Mouse (Mus musculus) MEL (cell line): ENCODE measurements at regions not wholly inside any gene's neighbourhood (a gene's known extent, or its start where the extent isn't known, plus 50 kb on each side); places are given as distances from the start of the nearest gene placed in this dataset.
"Not testable (repeated sequence)": the region's sequence is repeated elsewhere in the genome, so short reads cannot be mapped to it uniquely, and the experiment has no call there.

Experiments
- DNase-seq: peaks from one replicate; pipeline ENCODE4 v3.0.0; 2011; ENCODE audit warnings: low read depth, low spot score
- H3K27ac ChIP-seq: 2 replicates; pipeline ENCODE4 v1.5.1; 2012; ENCODE audit warnings: low read depth, mild to moderate bottlenecking, control low read depth, low read length, moderate library complexity; ENCODE audit not compliant: control insufficient read depth
- H3K27me3 ChIP-seq, 2 experiments: fragments of 150-350 bp in 1 of 2; sonication (generic) in 1 of 2; 2 replicates each; pipeline ENCODE4 v1.6.1; 2012; ENCODE audit warnings: low read length in 2 of 2, mild to moderate bottlenecking in 2 of 2, improper control_type of control experiment in 1 of 2, moderate library complexity in 1 of 2; ENCODE audit not compliant: insufficient read depth in 2 of 2, control insufficient read depth in 1 of 2
- H3K36me3 ChIP-seq, 2 experiments: 2 replicates each; pipeline ENCODE4 v1.6.1; 2012 to 2014; ENCODE audit warnings: low read length in 2 of 2, improper control_type of control experiment in 1 of 2, inconsistent platforms in 1 of 2, mild to moderate bottlenecking in 1 of 2; ENCODE audit not compliant: insufficient read depth in 2 of 2, control insufficient read depth in 1 of 2
- H3K4me1 ChIP-seq, 2 experiments: fragments of 150-350 bp in 1 of 2; sonication (generic) in 1 of 2; 2 replicates each; pipeline ENCODE4 v1.6.1; 2012; ENCODE audit warnings: low read length in 2 of 2, improper control_type of control experiment in 1 of 2, mild to moderate bottlenecking in 1 of 2; ENCODE audit not compliant: insufficient read depth in 2 of 2, control insufficient read depth in 1 of 2
- H3K4me3 ChIP-seq, 2 experiments: fragments of 150-350 bp in 1 of 2; sonication (generic) in 1 of 2; 2 replicates each; pipeline ENCODE4 v1.5.1; 2012; ENCODE audit warnings: low read depth in 2 of 2, low read length in 2 of 2, mild to moderate bottlenecking in 2 of 2, moderate library complexity in 2 of 2, control low read depth in 1 of 2, improper control_type of control experiment in 1 of 2; ENCODE audit not compliant: control insufficient read depth in 1 of 2, insufficient read depth in 1 of 2
- H3K79me2 ChIP-seq: 2 replicates; pipeline ENCODE4 v1.6.1; 2012; ENCODE audit warnings: mild to moderate bottlenecking, low read length, moderate library complexity; ENCODE audit not compliant: control insufficient read depth, poor library complexity, insufficient read depth
- H3K9ac ChIP-seq: 2 replicates; pipeline ENCODE4 v1.6.1; 2012; ENCODE audit warnings: low read depth, mild to moderate bottlenecking, control low read depth, low read length, moderate library complexity; ENCODE audit not compliant: control insufficient read depth, poor library complexity, severe bottlenecking
- H3K9me3 ChIP-seq: fragments of 150-350 bp; sonication (generic); replicated peaks from 2 replicates; pipeline ENCODE4 v1.6.1; 2012; ENCODE audit warnings: mild to moderate bottlenecking, low read length, improper control_type of control experiment, moderate library complexity; ENCODE audit not compliant: insufficient read depth
- BHLHE40 ChIP-seq: IDR thresholded peaks from 2 replicates; pipeline ENCODE4 v1.6.1; 2012; ENCODE audit warnings: low read depth, mild to moderate bottlenecking, inconsistent platforms, low read length, improper control_type of control experiment, borderline replicate concordance
- CHD1 ChIP-seq: IDR thresholded peaks from 2 replicates; pipeline ENCODE4 v1.6.1; 2012; ENCODE audit warnings: low read depth, mild to moderate bottlenecking, inconsistent platforms, low read length, improper control_type of control experiment
- CHD2 ChIP-seq: IDR thresholded peaks from 2 replicates; pipeline ENCODE4 v1.6.1; 2011; ENCODE audit warnings: low read length, improper control_type of control experiment
- ELF1 ChIP-seq: IDR thresholded peaks from 2 replicates; pipeline ENCODE4 v1.6.1; 2014; ENCODE audit warnings: low read depth, mild to moderate bottlenecking, inconsistent platforms, low read length, improper control_type of control experiment, moderate library complexity
- EP300 ChIP-seq, 2 experiments: IDR thresholded peaks; 2 replicates each; pipeline ENCODE4 v1.6.1; 2011; ENCODE audit warnings: improper control_type of control experiment in 2 of 2, low read length in 2 of 2, low read depth in 1 of 2, mild to moderate bottlenecking in 1 of 2
- ETS1 ChIP-seq: IDR thresholded peaks from 2 replicates; pipeline ENCODE4 v1.6.1; 2012; ENCODE audit warnings: low read depth, mild to moderate bottlenecking, inconsistent platforms, low read length, improper control_type of control experiment, moderate library complexity
- GATA1 ChIP-seq: IDR thresholded peaks from 2 replicates; pipeline ENCODE4 v1.6.1; 2011; ENCODE audit warnings: low read depth, low read length, improper control_type of control experiment
- HCFC1 ChIP-seq: IDR thresholded peaks from 2 replicates; pipeline ENCODE4 v1.6.1; 2012; ENCODE audit warnings: low read depth, mild to moderate bottlenecking, inconsistent platforms, low read length, improper control_type of control experiment, moderate library complexity
- JUND ChIP-seq: IDR thresholded peaks from 2 replicates; pipeline ENCODE4 v1.6.1; 2011; ENCODE audit warnings: low read depth, mild to moderate bottlenecking, improper control_type of control experiment, low read length
- MXI1 ChIP-seq: IDR thresholded peaks from 2 replicates; pipeline ENCODE4 v1.6.1; 2011; ENCODE audit warnings: mild to moderate bottlenecking, low read depth, low read length, improper control_type of control experiment
- MYB ChIP-seq: IDR thresholded peaks from 2 replicates; pipeline ENCODE4 v1.6.1; 2011; ENCODE audit warnings: mild to moderate bottlenecking, low read depth, low read length, improper control_type of control experiment
- MYC ChIP-seq: IDR thresholded peaks from 2 replicates; pipeline ENCODE4 v1.6.1; 2011; ENCODE audit warnings: low read depth, mild to moderate bottlenecking, low read length, improper control_type of control experiment, moderate library complexity
- NELFE ChIP-seq: IDR thresholded peaks from 2 replicates; pipeline ENCODE4 v1.6.1; 2011; ENCODE audit warnings: low read depth, low read length, improper control_type of control experiment
- POLR2A ChIP-seq, 2 experiments: IDR thresholded peaks; 2 replicates each; pipeline ENCODE4 v1.6.1; 2011 to 2012; ENCODE audit warnings: low read length in 2 of 2, mild to moderate bottlenecking in 2 of 2, control low read depth in 1 of 2, improper control_type of control experiment in 1 of 2, low read depth in 1 of 2, moderate library complexity in 1 of 2; ENCODE audit not compliant: control insufficient read depth in 1 of 2, insufficient read depth in 1 of 2, poor library complexity in 1 of 2
- POLR2AphosphoS2 ChIP-seq: IDR thresholded peaks from 2 replicates; pipeline ENCODE4 v1.6.1; 2011; ENCODE audit warnings: low read length, improper control_type of control experiment
- POLR2AphosphoS5 ChIP-seq: IDR thresholded peaks from 2 replicates; pipeline ENCODE4 v1.6.1; 2012; ENCODE audit warnings: low read depth, borderline replicate concordance, mild to moderate bottlenecking, inconsistent platforms, low read length, moderate library complexity, mixed read lengths
- SIN3A ChIP-seq: IDR thresholded peaks from 2 replicates; pipeline ENCODE4 v1.6.1; 2012; ENCODE audit warnings: low read length, improper control_type of control experiment, inconsistent platforms
- SMC3 ChIP-seq: IDR thresholded peaks from 2 replicates; pipeline ENCODE4 v1.6.1; 2011; ENCODE audit warnings: low read depth, low read length, improper control_type of control experiment
- TBP ChIP-seq: IDR thresholded peaks from 2 replicates; pipeline ENCODE4 v1.8.0; 2011; ENCODE audit warnings: low read depth, low read length, improper control_type of control experiment
- TCF12 ChIP-seq: IDR thresholded peaks from 2 replicates; pipeline ENCODE4 v1.6.1; 2014; ENCODE audit warnings: low read depth, mild to moderate bottlenecking, inconsistent platforms, low read length, improper control_type of control experiment, moderate library complexity
- USF2 ChIP-seq, 2 experiments: IDR thresholded peaks; 2 replicates each; pipeline ENCODE4 v1.6.1; 2011 to 2012; ENCODE audit warnings: improper control_type of control experiment in 2 of 2, low read length in 2 of 2, borderline replicate concordance in 1 of 2, inconsistent platforms in 1 of 2, low read depth in 1 of 2, mild to moderate bottlenecking in 1 of 2; ENCODE audit not compliant: insufficient read depth in 1 of 2
- ZC3H11A ChIP-seq: IDR thresholded peaks from 2 replicates; pipeline ENCODE4 v1.6.1; 2012; ENCODE audit warnings: low read depth, mild to moderate bottlenecking, inconsistent platforms, low read length, improper control_type of control experiment
- ZMIZ1 ChIP-seq: IDR thresholded peaks from 2 replicates; pipeline ENCODE4 v1.6.1; 2012; ENCODE audit warnings: low read depth, mild to moderate bottlenecking, inconsistent platforms, low read length, improper control_type of control experiment, moderate library complexity
- ZNF384 ChIP-seq: IDR thresholded peaks from 2 replicates; pipeline ENCODE4 v1.6.1; 2012; ENCODE audit warnings: low read depth, mild to moderate bottlenecking, inconsistent platforms, low read length, improper control_type of control experiment

GRCm38 (mm10) chr12:97090577-97091214 is 1168.6 kb downstream of the Galc start:
- H3K79me2 ChIP-seq, result no peaks in the 10 kb centered on the region
- H3K27ac ChIP-seq, result no peak overlapping the region
- no peaks in the 10 kb centered on the region for H3K27me3 ChIP-seq
- no peak overlapping the region for H3K9ac ChIP-seq
- TF ChIP-seq HCFC1 (no peak), EP300 (IDR thresholded peaks at IDR 0.05; ENCODE audit: low read depth in 1 of 2, low read length in 2 of 2) (no peak), POLR2A (IDR thresholded peaks at IDR 0.05; ENCODE audit: control insufficient read depth in 1 of 2, insufficient read depth in 1 of 2, low read depth in 1 of 2, low read length in 2 of 2, poor library complexity in 1 of 2) (no peak), JUND (no peak), ELF1 (no peak), CHD2 (no peak), SMC3 (no peak), MYC (no peak), GATA1 (no peak), ZC3H11A (no peak), ZMIZ1 (no peak), USF2 (IDR thresholded peaks at IDR 0.05; ENCODE audit: borderline replicate concordance in 1 of 2, insufficient read depth in 1 of 2, low read depth in 1 of 2, low read length in 2 of 2) (no peak), BHLHE40 (no peak), MYB (no peak), ZNF384 (no peak)
- DNase-seq, result no peak
- no peak overlapping the region for H3K4me3 ChIP-seq
- no peaks in the 10 kb centered on the region for H3K9me3 ChIP-seq
- no peaks in the 10 kb centered on the region for H3K36me3 ChIP-seq
- H3K4me1 ChIP-seq, result no peaks in the 10 kb centered on the region

- H3K36me3 ChIP-seq, H3K9me3 ChIP-seq, DNase-seq, H3K27ac ChIP-seq, H3K4me3 ChIP-seq, H3K4me1 ChIP-seq, H3K27me3 ChIP-seq, H3K9ac ChIP-seq, H3K79me2 ChIP-seq: not testable (repeated sequence)
These were observed 1197.8 kb downstream of the Galc start for GRCm38 (mm10) chr12:97061352-97061895.

- DNase-seq, result no peak
- H3K79me2 ChIP-seq, result no peaks in the 10 kb centered on the region
These were observed 1211.6 kb downstream of the Galc start for GRCm38 (mm10) chr12:97047674-97048073.

More at GRCm38 (mm10) chr12:97047674-97048073, 1211.6 kb downstream of the Galc start:
- no peak overlapping the region for H3K27ac ChIP-seq
- H3K4me1 ChIP-seq, result no peaks in the 10 kb centered on the region
- H3K9me3 ChIP-seq, result no peaks in the 10 kb centered on the region
- no peak overlapping the region for H3K4me3 ChIP-seq
- no peak for TF ChIP-seq HCFC1
- TF ChIP-seq USF2 (IDR thresholded peaks at IDR 0.05; ENCODE audit: borderline replicate concordance in 1 of 2, insufficient read depth in 1 of 2, low read depth in 1 of 2, low read length in 2 of 2), result no peak
- TF ChIP-seq NELFE, result no peak
- TF ChIP-seq ZMIZ1, result no peak
- TF ChIP-seq ETS1, result no peak
- no peak for TF ChIP-seq TBP
- TF ChIP-seq MXI1, result no peak
- TF ChIP-seq CHD1, result no peak
- TF ChIP-seq ZNF384, result no peak
- TF ChIP-seq ZC3H11A, result no peak
- no peak for TF ChIP-seq POLR2AphosphoS2
- no peak for TF ChIP-seq POLR2AphosphoS5
- TF ChIP-seq TCF12, result no peak
- TF ChIP-seq SIN3A, result no peak
- no peak for TF ChIP-seq BHLHE40
- no peak overlapping the region for H3K9ac ChIP-seq
- no peaks in the 10 kb centered on the region for H3K27me3 ChIP-seq
- no peaks in the 10 kb centered on the region for H3K36me3 ChIP-seq
